13 mouse cellular contexts compared by ENCODE assay signal in the genomic region with DNA sequence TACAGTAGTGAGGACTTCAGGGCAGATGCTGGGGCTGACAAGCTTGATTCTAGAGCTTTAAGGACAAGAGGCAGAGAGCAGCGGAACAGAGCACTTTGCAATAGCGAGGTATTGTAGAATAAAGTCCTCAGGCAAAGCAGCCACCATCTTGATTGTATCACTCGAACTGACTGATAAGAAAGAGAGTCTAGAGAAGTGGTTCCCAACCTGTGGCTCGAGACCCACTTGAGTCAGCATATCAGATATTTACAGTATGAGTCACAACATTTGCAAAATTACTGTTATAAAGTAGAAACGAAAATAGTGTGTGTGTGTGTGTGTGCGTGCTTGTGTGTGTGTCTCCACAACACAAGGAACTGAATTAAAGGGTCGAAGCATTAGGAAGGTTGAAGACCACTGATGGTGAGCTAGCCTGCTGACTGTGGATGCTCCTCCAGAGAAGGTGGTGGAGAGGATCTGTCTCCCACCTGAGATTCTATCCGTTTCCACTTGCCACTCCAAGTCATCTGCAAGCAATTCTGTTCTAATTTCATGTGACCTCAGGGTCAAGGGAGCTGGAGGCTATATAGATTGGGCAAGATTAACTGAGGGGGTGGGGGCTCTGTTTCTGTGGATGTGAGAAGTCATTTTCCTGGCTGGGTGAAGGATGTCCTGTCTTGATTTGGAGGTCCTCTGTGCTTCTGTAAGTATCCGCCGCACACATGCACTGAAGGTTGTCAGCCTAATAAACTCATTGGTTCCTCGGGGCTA.
"Had no signal": no experiment of that assay in that cellular context is flagged by ENCODE, and none has a peak within 500 bp of the region (broad histone marks: within the 10 kb centered on the region; RNA-seq: fewer than 3 reads in every experiment).

No protein-coding gene starts in this region.

- H3K4me3 ChIP-seq: layer of hippocampus, adult 2 months; limb, embryonic 15.5 days; liver, embryonic 12.5 days; lung, embryonic 15.5 days; megakaryocyte, embryonic 14.5 days; midbrain, embryonic 15.5 days; neural tube, embryonic 13.5 days had no signal

- H3K9me3 ChIP-seq: limb, embryonic 15.5 days; liver, embryonic 12.5 days; lung, embryonic 15.5 days; megakaryocyte, embryonic 14.5 days; midbrain, embryonic 15.5 days; neural tube, embryonic 13.5 days had no signal

- DNase-seq: kidney, adult 9 months; kidney, postnatal 36 days; lung, postnatal 4 days; retina, postnatal 1 day; thymus, postnatal 36 days had no signal

- H3K27me3 ChIP-seq: limb, embryonic 15.5 days; liver, embryonic 12.5 days; lung, embryonic 15.5 days; neural tube, embryonic 13.5 days had no signal

- H3K4me1 ChIP-seq: liver, embryonic 12.5 days; midbrain, embryonic 15.5 days had no signal

- ATAC-seq: midbrain, embryonic 15.5 days had no signal

- H3K36me3 ChIP-seq: limb, embryonic 15.5 days; liver, embryonic 12.5 days; lung, embryonic 15.5 days; midbrain, embryonic 15.5 days; neural tube, embryonic 13.5 days had no signal

- H3K27ac ChIP-seq: kidney, postnatal 0 days; layer of hippocampus, adult 2 months; limb, embryonic 15.5 days; liver, embryonic 12.5 days; lung, embryonic 15.5 days; midbrain, embryonic 15.5 days; neural tube, embryonic 13.5 days had no signal
